Mouse (Mus musculus) MEL (cell line): ENCODE data around the gene Gsto2.

Experiments used
- BHLHE40 ChIP-seq: IDR thresholded peaks from 2 replicates; pipeline ENCODE4 v1.6.1; 2012; ENCODE audit warnings: low read depth, mild to moderate bottlenecking, inconsistent platforms, low read length, improper control_type of control experiment, borderline replicate concordance
- EP300 ChIP-seq, 2 experiments: IDR thresholded peaks; 2 replicates each; pipeline ENCODE4 v1.6.1; 2011; ENCODE audit warnings: improper control_type of control experiment in 2 of 2, low read length in 2 of 2, low read depth in 1 of 2, mild to moderate bottlenecking in 1 of 2
- TCF12 ChIP-seq: IDR thresholded peaks from 2 replicates; pipeline ENCODE4 v1.6.1; 2014; ENCODE audit warnings: low read depth, mild to moderate bottlenecking, inconsistent platforms, low read length, improper control_type of control experiment, moderate library complexity

DNA sequence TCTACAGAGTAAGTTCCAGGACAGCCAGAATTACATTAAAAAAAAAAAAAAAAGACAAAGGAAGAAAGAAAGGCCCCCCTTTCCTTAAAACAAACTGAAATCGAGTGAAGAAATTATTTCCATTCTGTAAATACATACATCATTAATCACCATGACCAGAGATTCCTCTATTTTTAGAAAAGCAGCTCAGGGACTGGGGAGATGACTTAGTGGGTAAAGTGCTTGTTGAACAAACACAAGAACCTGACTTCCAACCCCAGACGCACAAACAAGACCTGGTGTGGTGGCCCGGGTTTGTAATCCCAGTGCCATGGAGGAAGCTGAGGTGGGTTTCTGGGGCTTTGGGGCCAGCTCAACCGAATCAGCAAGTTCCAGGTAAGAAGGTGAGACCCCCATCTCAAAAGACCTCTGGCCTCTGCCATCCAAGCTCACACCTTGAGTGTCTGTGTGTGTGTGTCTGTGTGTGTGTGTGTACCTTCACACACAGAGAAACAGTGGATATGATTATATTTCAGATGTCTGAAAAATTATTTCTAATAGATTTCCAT, 2.4 kb downstream of the Gsto2 start:
- no peak for TF ChIP-seq BHLHE40
- TF ChIP-seq TCF12: no peak
- no peak for TF ChIP-seq EP300 (IDR thresholded peaks at IDR 0.05; ENCODE audit: low read depth in 1 of 2, low read length in 2 of 2)
